Mouse (Mus musculus): ENCODE data around the gene Selenov. TPM values are rescaled to one million over a fixed set of nuclear protein-coding genes. Genes with fewer than 3 reads are reported as not detected.
"Not testable (repeated sequence)": the region's sequence is repeated elsewhere in the genome, so short reads cannot be mapped to it uniquely, and the experiment has no call there.

Gene Selenov
- polyA plus RNA-seq, 1 experiment from 2014 or later = not detected

DNA sequence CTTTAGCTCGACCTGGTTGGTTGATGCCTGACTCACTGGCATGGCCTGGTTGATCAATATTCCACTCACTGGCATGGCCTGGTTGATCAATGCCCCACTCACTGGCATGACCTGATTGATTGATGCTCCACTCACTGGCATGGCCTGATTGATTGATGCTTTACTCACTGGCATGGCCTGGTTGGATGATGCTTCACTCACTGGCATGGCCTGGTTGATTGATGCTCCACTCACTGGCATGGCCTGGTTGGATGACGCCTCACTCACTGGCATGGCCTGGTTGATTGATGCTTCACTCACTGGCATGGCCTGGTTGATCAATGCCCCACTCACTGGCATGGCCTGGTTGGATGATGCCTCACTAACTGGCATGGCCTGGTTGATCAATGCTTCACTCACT lies 47.0 kb downstream of the Selenov start:
- not testable (repeated sequence) for DNase-seq (ENCODE audit: low spot score); H3K27me3 ChIP-seq (ENCODE audit: control insufficient read depth, insufficient read depth, low read length); H3K9ac ChIP-seq (replicated peaks; ENCODE audit: low read length); H3K36me3 ChIP-seq (replicated peaks; ENCODE audit: control insufficient read depth, insufficient read depth, low read depth, low read length); ATAC-seq (replicated peaks; ENCODE audit: insufficient number of reproducible peaks, low FRiP score, low TSS enrichment, low read depth); H3K4me2 ChIP-seq (ENCODE audit: low read depth, low read length); H3K4me3 ChIP-seq (ENCODE audit: low read depth, low read length); H3K27ac ChIP-seq (replicated peaks; ENCODE audit: low read depth, low read length); H3K4me1 ChIP-seq (ENCODE audit: control insufficient read depth, insufficient read depth, low read length); H3K9me3 ChIP-seq (replicated peaks; ENCODE audit: control insufficient read depth, low read length)
- WGBS = 70% methylated on average over 2 of the region's 2 CpGs

Other genes with a start within 250 kb of the Selenov start
- 412 and 422 TPM in 2 replicates for gene Psmc4, start 241.1 kb downstream of the Selenov start, polyA plus RNA-seq (2014; fragmentation: Nextera tagmentation; extraction: Ambion mirVana)
- gene Fcgbp, start 219.9 kb downstream of the Selenov start, polyA plus RNA-seq (2014; fragmentation: Nextera tagmentation; extraction: Ambion mirVana) = 0.15 and 0.18 TPM in 2 replicates
- gene 9530053A07Rik, start 161.7 kb downstream of the Selenov start, polyA plus RNA-seq (2014; fragmentation: Nextera tagmentation; extraction: Ambion mirVana) = 0.06 TPM in 1 of 2 replicates, not detected in the other
- gene Fbl, start 121.5 kb downstream of the Selenov start, polyA plus RNA-seq (2014; fragmentation: Nextera tagmentation; extraction: Ambion mirVana) = 40.5 and 46.6 TPM in 2 replicates
- gene Dyrk1b, start 111.7 kb downstream of the Selenov start, polyA plus RNA-seq (2014; fragmentation: Nextera tagmentation; extraction: Ambion mirVana) = 14.1 and 14.3 TPM in 2 replicates
- 10.4 and 19.9 TPM in 2 replicates for gene Eid2, start 23.3 kb downstream of the Selenov start, polyA plus RNA-seq (2014; fragmentation: Nextera tagmentation; extraction: Ambion mirVana)
- 13.7 and 17.5 TPM in 2 replicates for gene Eid2b, start 13.4 kb downstream of the Selenov start, polyA plus RNA-seq (2014; fragmentation: Nextera tagmentation; extraction: Ambion mirVana)
- 9.9 and 11.8 TPM in 2 replicates for gene Dll3, start 11.1 kb upstream of the Selenov start, polyA plus RNA-seq (2014; fragmentation: Nextera tagmentation; extraction: Ambion mirVana)
- gene Timm50, start 20.9 kb upstream of the Selenov start, polyA plus RNA-seq (2014; fragmentation: Nextera tagmentation; extraction: Ambion mirVana) = 172 and 177 TPM in 2 replicates
- 72.3 and 73.9 TPM in 2 replicates for gene Supt5, start 47.6 kb upstream of the Selenov start, polyA plus RNA-seq (2014; fragmentation: Nextera tagmentation; extraction: Ambion mirVana)
- 988 and 991 TPM in 2 replicates for gene Rps16, start 59.5 kb upstream of the Selenov start, polyA plus RNA-seq (2014; fragmentation: Nextera tagmentation; extraction: Ambion mirVana)
- gene Plekhg2, start 81.4 kb upstream of the Selenov start, polyA plus RNA-seq (2014; fragmentation: Nextera tagmentation; extraction: Ambion mirVana) = 38.8 and 50.0 TPM in 2 replicates
- gene Zfp36, start 89.1 kb upstream of the Selenov start, polyA plus RNA-seq (2014; fragmentation: Nextera tagmentation; extraction: Ambion mirVana) = 4.7 and 5.5 TPM in 2 replicates
- 50.1 and 50.6 TPM in 2 replicates for gene Med29, start 101.5 kb upstream of the Selenov start, polyA plus RNA-seq (2014; fragmentation: Nextera tagmentation; extraction: Ambion mirVana)
- 80.0 and 81.4 TPM in 2 replicates for gene Paf1, start 101.8 kb upstream of the Selenov start, polyA plus RNA-seq (2014; fragmentation: Nextera tagmentation; extraction: Ambion mirVana)
- 8.3 and 8.9 TPM in 2 replicates for gene Gmfg, start 146.3 kb upstream of the Selenov start, polyA plus RNA-seq (2014; fragmentation: Nextera tagmentation; extraction: Ambion mirVana)
- gene Lrfn1, start 160.8 kb upstream of the Selenov start, polyA plus RNA-seq (2014; fragmentation: Nextera tagmentation; extraction: Ambion mirVana) = 4.4 and 5.7 TPM in 2 replicates
- not detected in 2 replicates for gene Ifnl2, start 219.3 kb upstream of the Selenov start, polyA plus RNA-seq (2014; fragmentation: Nextera tagmentation; extraction: Ambion mirVana)
- not detected in 2 replicates for gene Ifnl3, start 231.7 kb upstream of the Selenov start, polyA plus RNA-seq (2014; fragmentation: Nextera tagmentation; extraction: Ambion mirVana)
- gene Sycn, start 249.7 kb upstream of the Selenov start, polyA plus RNA-seq (2014; fragmentation: Nextera tagmentation; extraction: Ambion mirVana) = not detected in 2 replicates

Measured in embryonic facial prominence, embryonic 11.5 days (tissue).